Mouse (Mus musculus) MEL (cell line): Measurements from ENCODE around the gene Sema3a. TPM values are rescaled to one million over a fixed set of nuclear protein-coding genes. Genes with fewer than 3 reads are reported as not detected.

Experiments used
- DNase-seq: peaks from one replicate; pipeline ENCODE4 v3.0.0; 2011; ENCODE audit warnings: low read depth, low spot score
- H3K27ac ChIP-seq: 2 replicates; pipeline ENCODE4 v1.5.1; 2012; ENCODE audit warnings: low read depth, mild to moderate bottlenecking, control low read depth, low read length, moderate library complexity; ENCODE audit not compliant: control insufficient read depth
- H3K27me3 ChIP-seq, 2 experiments: fragments of 150-350 bp in 1 of 2; sonication (generic) in 1 of 2; 2 replicates each; pipeline ENCODE4 v1.6.1; 2012; ENCODE audit warnings: low read length in 2 of 2, mild to moderate bottlenecking in 2 of 2, improper control_type of control experiment in 1 of 2, moderate library complexity in 1 of 2; ENCODE audit not compliant: insufficient read depth in 2 of 2, control insufficient read depth in 1 of 2
- H3K36me3 ChIP-seq, 2 experiments: 2 replicates each; pipeline ENCODE4 v1.6.1; 2012 to 2014; ENCODE audit warnings: low read length in 2 of 2, improper control_type of control experiment in 1 of 2, inconsistent platforms in 1 of 2, mild to moderate bottlenecking in 1 of 2; ENCODE audit not compliant: insufficient read depth in 2 of 2, control insufficient read depth in 1 of 2
- H3K4me1 ChIP-seq, 2 experiments: fragments of 150-350 bp in 1 of 2; sonication (generic) in 1 of 2; 2 replicates each; pipeline ENCODE4 v1.6.1; 2012; ENCODE audit warnings: low read length in 2 of 2, improper control_type of control experiment in 1 of 2, mild to moderate bottlenecking in 1 of 2; ENCODE audit not compliant: insufficient read depth in 2 of 2, control insufficient read depth in 1 of 2
- H3K4me3 ChIP-seq, 2 experiments: fragments of 150-350 bp in 1 of 2; sonication (generic) in 1 of 2; 2 replicates each; pipeline ENCODE4 v1.5.1; 2012; ENCODE audit warnings: low read depth in 2 of 2, low read length in 2 of 2, mild to moderate bottlenecking in 2 of 2, moderate library complexity in 2 of 2, control low read depth in 1 of 2, improper control_type of control experiment in 1 of 2; ENCODE audit not compliant: control insufficient read depth in 1 of 2, insufficient read depth in 1 of 2
- H3K79me2 ChIP-seq: 2 replicates; pipeline ENCODE4 v1.6.1; 2012; ENCODE audit warnings: mild to moderate bottlenecking, low read length, moderate library complexity; ENCODE audit not compliant: control insufficient read depth, poor library complexity, insufficient read depth
- H3K9ac ChIP-seq: 2 replicates; pipeline ENCODE4 v1.6.1; 2012; ENCODE audit warnings: low read depth, mild to moderate bottlenecking, control low read depth, low read length, moderate library complexity; ENCODE audit not compliant: control insufficient read depth, poor library complexity, severe bottlenecking
- H3K9me3 ChIP-seq: fragments of 150-350 bp; sonication (generic); replicated peaks from 2 replicates; pipeline ENCODE4 v1.6.1; 2012; ENCODE audit warnings: mild to moderate bottlenecking, low read length, improper control_type of control experiment, moderate library complexity; ENCODE audit not compliant: insufficient read depth
- BHLHE40 ChIP-seq: IDR thresholded peaks from 2 replicates; pipeline ENCODE4 v1.6.1; 2012; ENCODE audit warnings: low read depth, mild to moderate bottlenecking, inconsistent platforms, low read length, improper control_type of control experiment, borderline replicate concordance
- CHD1 ChIP-seq: IDR thresholded peaks from 2 replicates; pipeline ENCODE4 v1.6.1; 2012; ENCODE audit warnings: low read depth, mild to moderate bottlenecking, inconsistent platforms, low read length, improper control_type of control experiment
- CHD2 ChIP-seq: IDR thresholded peaks from 2 replicates; pipeline ENCODE4 v1.6.1; 2011; ENCODE audit warnings: low read length, improper control_type of control experiment
- CTCF ChIP-seq, 3 experiments: IDR thresholded peaks in 2 of 3; conservative IDR thresholded peaks in 1 of 3; 2 replicates each; pipeline ENCODE4 v1.5.1; 2011 to 2012; ENCODE audit warnings: low read length in 3 of 3, low read depth in 2 of 3, mild to moderate bottlenecking in 2 of 3, improper control_type of control experiment in 1 of 3, inconsistent platforms in 1 of 3, mixed read lengths in 1 of 3, moderate library complexity in 1 of 3; ENCODE audit not compliant: control insufficient read depth in 1 of 3, insufficient read depth in 1 of 3, poor library complexity in 1 of 3, severe bottlenecking in 1 of 3
- E2F4 ChIP-seq: IDR thresholded peaks from 2 replicates; pipeline ENCODE4 v1.6.1; 2011; ENCODE audit warnings: low read depth, low read length, improper control_type of control experiment, borderline replicate concordance
- ELF1 ChIP-seq: IDR thresholded peaks from 2 replicates; pipeline ENCODE4 v1.6.1; 2014; ENCODE audit warnings: low read depth, mild to moderate bottlenecking, inconsistent platforms, low read length, improper control_type of control experiment, moderate library complexity
- EP300 ChIP-seq, 2 experiments: IDR thresholded peaks; 2 replicates each; pipeline ENCODE4 v1.6.1; 2011; ENCODE audit warnings: improper control_type of control experiment in 2 of 2, low read length in 2 of 2, low read depth in 1 of 2, mild to moderate bottlenecking in 1 of 2
- GATA1 ChIP-seq: IDR thresholded peaks from 2 replicates; pipeline ENCODE4 v1.6.1; 2011; ENCODE audit warnings: low read depth, low read length, improper control_type of control experiment
- HCFC1 ChIP-seq: IDR thresholded peaks from 2 replicates; pipeline ENCODE4 v1.6.1; 2012; ENCODE audit warnings: low read depth, mild to moderate bottlenecking, inconsistent platforms, low read length, improper control_type of control experiment, moderate library complexity
- JUND ChIP-seq: IDR thresholded peaks from 2 replicates; pipeline ENCODE4 v1.6.1; 2011; ENCODE audit warnings: low read depth, mild to moderate bottlenecking, improper control_type of control experiment, low read length
- KAT2A ChIP-seq: conservative IDR thresholded peaks from 2 replicates; pipeline ENCODE4 v1.6.1; 2012; ENCODE audit warnings: low read depth, low read length, improper control_type of control experiment, inconsistent platforms
- MAFK ChIP-seq: IDR thresholded peaks from 2 replicates; pipeline ENCODE4 v1.6.1; 2011; ENCODE audit warnings: low read depth, mild to moderate bottlenecking, low read length, improper control_type of control experiment, borderline replicate concordance
- MAX ChIP-seq: IDR thresholded peaks from 2 replicates; pipeline ENCODE4 v1.6.1; 2011; ENCODE audit warnings: low read length, improper control_type of control experiment
- MAZ ChIP-seq: IDR thresholded peaks from 2 replicates; pipeline ENCODE4 v1.6.1; 2012; ENCODE audit warnings: low read depth, mild to moderate bottlenecking, inconsistent platforms, low read length, improper control_type of control experiment
- MEF2A ChIP-seq: IDR thresholded peaks from 2 replicates; pipeline ENCODE4 v1.6.1; 2014; ENCODE audit warnings: low read depth, mild to moderate bottlenecking, inconsistent platforms, low read length, improper control_type of control experiment; ENCODE audit not compliant: poor library complexity, insufficient replicate concordance, severe bottlenecking; ENCODE audit errors: extremely low read depth
- MXI1 ChIP-seq: IDR thresholded peaks from 2 replicates; pipeline ENCODE4 v1.6.1; 2011; ENCODE audit warnings: mild to moderate bottlenecking, low read depth, low read length, improper control_type of control experiment
- MYC ChIP-seq: IDR thresholded peaks from 2 replicates; pipeline ENCODE4 v1.6.1; 2011; ENCODE audit warnings: low read depth, mild to moderate bottlenecking, low read length, improper control_type of control experiment, moderate library complexity
- NELFE ChIP-seq: IDR thresholded peaks from 2 replicates; pipeline ENCODE4 v1.6.1; 2011; ENCODE audit warnings: low read depth, low read length, improper control_type of control experiment
- NRF1 ChIP-seq: IDR thresholded peaks from 2 replicates; pipeline ENCODE4 v1.6.1; 2014; ENCODE audit warnings: low read depth, mild to moderate bottlenecking, inconsistent platforms, low read length, improper control_type of control experiment, moderate library complexity; ENCODE audit not compliant: poor library complexity, insufficient read depth, severe bottlenecking
- TAL1 ChIP-seq: IDR thresholded peaks from 2 replicates; pipeline ENCODE4 v1.6.1; 2012; ENCODE audit warnings: mild to moderate bottlenecking, inconsistent platforms, low read length, moderate library complexity, mixed read lengths
- TCF12 ChIP-seq: IDR thresholded peaks from 2 replicates; pipeline ENCODE4 v1.6.1; 2014; ENCODE audit warnings: low read depth, mild to moderate bottlenecking, inconsistent platforms, low read length, improper control_type of control experiment, moderate library complexity
- USF1 ChIP-seq: IDR thresholded peaks from 2 replicates; pipeline ENCODE4 v1.6.1; 2014; ENCODE audit warnings: low read depth, mild to moderate bottlenecking, inconsistent platforms, low read length, improper control_type of control experiment, moderate library complexity
- ZKSCAN1 ChIP-seq: IDR thresholded peaks from 2 replicates; pipeline ENCODE4 v1.6.1; 2012; ENCODE audit warnings: low read depth, mild to moderate bottlenecking, inconsistent platforms, low read length, improper control_type of control experiment, moderate library complexity
- ZMIZ1 ChIP-seq: IDR thresholded peaks from 2 replicates; pipeline ENCODE4 v1.6.1; 2012; ENCODE audit warnings: low read depth, mild to moderate bottlenecking, inconsistent platforms, low read length, improper control_type of control experiment, moderate library complexity
- ZNF384 ChIP-seq: IDR thresholded peaks from 2 replicates; pipeline ENCODE4 v1.6.1; 2012; ENCODE audit warnings: low read depth, mild to moderate bottlenecking, inconsistent platforms, low read length, improper control_type of control experiment
- polyA plus RNA-seq, 2 experiments: library from polyadenylated mRNA; stranded (reverse) in 1 of 2; unstranded in 1 of 2; fragments of >175 nt in 1 of 2; fragments of >200 nt in 1 of 2; gene quantifications; 2 replicates each; pipeline versions ENCODE4 v1.2.1 to v1.2.4; 2012; ENCODE audit warnings: low replicate concordance in 2 of 2, low read depth in 1 of 2; ENCODE audit not compliant: insufficient read length in 2 of 2, insufficient read depth in 1 of 2, missing spikeins in 1 of 2
- total RNA-seq: library from RNA; depleted of rRNA; stranded (reverse); fragments of 300-350 nt; gene quantifications from 2 replicates; pipeline ENCODE4 v1.2.3, GENCODE M21; 2012

Sema3a gene
- total and polyA plus RNA-seq, 3 experiments: not detected

- no peak overlapping the region for H3K27ac ChIP-seq
- H3K9ac ChIP-seq: no peak overlapping the region
- DNase-seq: no peak
- TF ChIP-seq E2F4: no peak
- no peak for TF ChIP-seq MEF2A
- no peak for TF ChIP-seq NELFE
- TF ChIP-seq GATA1: no peak
- no peaks in the 10 kb centered on the region for H3K27me3 ChIP-seq
- no peaks in the 10 kb centered on the region for H3K9me3 ChIP-seq
- no peaks in the 10 kb centered on the region for H3K79me2 ChIP-seq
- H3K4me1 ChIP-seq: no peaks in the 10 kb centered on the region
- H3K36me3 ChIP-seq: no peaks in the 10 kb centered on the region
- no peak overlapping the region for H3K4me3 ChIP-seq
These were observed 24.7 kb downstream of the Sema3a start for GRCm38 (mm10) chr5:13149909-13150308.

GRCm38 (mm10) chr5:13151002-13151401, 25.8 kb downstream of the Sema3a start:
- H3K9ac ChIP-seq: no peak overlapping the region
- H3K4me1 ChIP-seq: no peaks in the 10 kb centered on the region
- no peak overlapping the region for H3K4me3 ChIP-seq
- DNase-seq: no peak
- no peaks in the 10 kb centered on the region for H3K36me3 ChIP-seq
- no peak overlapping the region for H3K27ac ChIP-seq
- TF ChIP-seq CHD2 (no peak), E2F4 (no peak), JUND (no peak), CTCF (IDR thresholded peaks at IDR 0.05 in 2 of 3, conservative IDR thresholded peaks at IDR 0.05 in 1 of 3; ENCODE audit: control insufficient read depth in 1 of 3, insufficient read depth in 1 of 3, low read depth in 2 of 3, low read length in 3 of 3, poor library complexity in 1 of 3, severe bottlenecking in 1 of 3) (no peak), EP300 (IDR thresholded peaks at IDR 0.05; ENCODE audit: low read depth in 1 of 2, low read length in 2 of 2) (no peak), TCF12 (no peak), BHLHE40 (no peak), CHD1 (no peak), USF1 (no peak), MAX (no peak)
- H3K9me3 ChIP-seq: no peaks in the 10 kb centered on the region
- H3K27me3 ChIP-seq: no peaks in the 10 kb centered on the region
- H3K79me2 ChIP-seq: no peaks in the 10 kb centered on the region

GRCm38 (mm10) chr5:13157761-13158612, 32.8 kb downstream of the Sema3a start:
- Histone ChIP-seq H3K9me3 (no peaks in the 10 kb centered on the region), H3K9ac (no peak overlapping the region), H3K4me3 (no peak overlapping the region), H3K36me3 (no peaks in the 10 kb centered on the region), H3K27ac (no peak overlapping the region), H3K27me3 (no peaks in the 10 kb centered on the region; a peak in 1 of 4 replicates), H3K4me1 (no peaks in the 10 kb centered on the region), H3K79me2 (no peaks in the 10 kb centered on the region)
- no peak for DNase-seq
- TF ChIP-seq MAFK: no peak
- TF ChIP-seq MXI1: no peak
- no peak for TF ChIP-seq KAT2A
- TF ChIP-seq MAZ: no peak
- TF ChIP-seq ZKSCAN1: no peak
- no peak for TF ChIP-seq ZMIZ1
- no peak for TF ChIP-seq ZNF384
- TF ChIP-seq TAL1: no peak
- no peak for TF ChIP-seq MYC
- no peak for TF ChIP-seq GATA1
- TF ChIP-seq ELF1: no peak
- TF ChIP-seq HCFC1: no peak
- TF ChIP-seq NRF1: no peak
- no peak for TF ChIP-seq MEF2A
